Mouse (Mus musculus) neural tube, embryonic 13.5 days (tissue): ENCODE measurements around the gene Sfta2. TPM values are rescaled to one million over a fixed set of nuclear protein-coding genes. Genes with fewer than 3 reads are reported as not detected.

Experiments
- polyA plus RNA-seq: library from polyadenylated mRNA; unstranded; fragments of >200 nt; fragmentation: Nextera tagmentation; extraction: Ambion mirVana; gene quantifications from 2 replicates; pipeline ENCODE4 v1.2.1, GENCODE M21; 2015

Sfta2 gene
- polyA plus RNA-seq, 1 experiment from 2014 or later = not detected

Other genes starting within 250 kb of the Sfta2 start
- 1.0 and 1.4 TPM in 2 replicates for gene H2-Q4, start 221.9 kb upstream of the Sfta2 start, polyA plus RNA-seq
- gene H2-Q6, start 176.7 kb upstream of the Sfta2 start, polyA plus RNA-seq = 0.37 and 0.42 TPM in 2 replicates
- 3.4 and 4.0 TPM in 2 replicates for gene H2-Q7, start 162.4 kb upstream of the Sfta2 start, polyA plus RNA-seq
- not detected in 2 replicates for gene H2-Q10, start 131.5 kb upstream of the Sfta2 start, polyA plus RNA-seq
- gene Pou5f1, start 95.5 kb upstream of the Sfta2 start, polyA plus RNA-seq = not detected in 2 replicates
- 14.4 and 15.6 TPM in 2 replicates for gene Tcf19, start 84.7 kb upstream of the Sfta2 start, polyA plus RNA-seq
- gene Cchcr1, start 84.4 kb upstream of the Sfta2 start, polyA plus RNA-seq = 6.4 and 7.4 TPM in 2 replicates
- 0.47 and 0.99 TPM in 2 replicates for gene Psors1c2, start 68.3 kb upstream of the Sfta2 start, polyA plus RNA-seq
- not detected in 2 replicates for gene Cdsn, start 49.4 kb upstream of the Sfta2 start, polyA plus RNA-seq
- not detected in 2 replicates for gene 2300002M23Rik, start 34.1 kb upstream of the Sfta2 start, polyA plus RNA-seq
- not detected in 2 replicates for gene Gm9573, start 25.1 kb downstream of the Sfta2 start, polyA plus RNA-seq
- 0.18 and 0.24 TPM in 2 replicates for gene Mucl3, start 42.1 kb downstream of the Sfta2 start, polyA plus RNA-seq
- 10.6 and 11.3 TPM in 2 replicates for gene Vars2, start 66.0 kb downstream of the Sfta2 start, polyA plus RNA-seq
- 25.5 and 28.8 TPM in 2 replicates for gene Gtf2h4, start 72.2 kb downstream of the Sfta2 start, polyA plus RNA-seq
- gene Ddr1, start 103.1 kb downstream of the Sfta2 start, polyA plus RNA-seq = 119 and 122 TPM in 2 replicates
- 11.2 and 11.6 TPM in 2 replicates for gene Ier3, start 220.1 kb downstream of the Sfta2 start, polyA plus RNA-seq
- 93.6 and 96.5 TPM in 2 replicates for gene Flot1, start 221.7 kb downstream of the Sfta2 start, polyA plus RNA-seq
- 1,686 and 1,692 TPM in 2 replicates for gene Tubb5, start 236.8 kb downstream of the Sfta2 start, polyA plus RNA-seq
- gene Mdc1, start 240.0 kb downstream of the Sfta2 start, polyA plus RNA-seq = 7.2 and 9.6 TPM in 2 replicates